Mouse (Mus musculus) myocyte (in vitro differentiated cells): Measurements from ENCODE around the gene Habp2.

ENCODE experiments used
- E2F4 ChIP-seq: IDR thresholded peaks from one replicate; pipeline ENCODE4 v1.6.1; 2011; ENCODE audit warnings: mild to moderate bottlenecking, control low read depth, moderate library complexity; ENCODE audit not compliant: insufficient read depth
- POLR2A ChIP-seq: IDR thresholded peaks from one replicate; pipeline ENCODE4 v1.6.1; 2011; ENCODE audit warnings: low read depth, mild to moderate bottlenecking, control low read depth, moderate library complexity; ENCODE audit not compliant: insufficient read length
- POLR2AphosphoS2 ChIP-seq: IDR thresholded peaks from one replicate; pipeline ENCODE4 v1.6.1; 2011; ENCODE audit warnings: low read depth, control low read depth; ENCODE audit not compliant: insufficient read length
- SRF ChIP-seq: IDR thresholded peaks from one replicate; pipeline ENCODE4 v1.6.1; 2011; ENCODE audit warnings: low read depth; ENCODE audit not compliant: control insufficient read depth, insufficient read length

DNA sequence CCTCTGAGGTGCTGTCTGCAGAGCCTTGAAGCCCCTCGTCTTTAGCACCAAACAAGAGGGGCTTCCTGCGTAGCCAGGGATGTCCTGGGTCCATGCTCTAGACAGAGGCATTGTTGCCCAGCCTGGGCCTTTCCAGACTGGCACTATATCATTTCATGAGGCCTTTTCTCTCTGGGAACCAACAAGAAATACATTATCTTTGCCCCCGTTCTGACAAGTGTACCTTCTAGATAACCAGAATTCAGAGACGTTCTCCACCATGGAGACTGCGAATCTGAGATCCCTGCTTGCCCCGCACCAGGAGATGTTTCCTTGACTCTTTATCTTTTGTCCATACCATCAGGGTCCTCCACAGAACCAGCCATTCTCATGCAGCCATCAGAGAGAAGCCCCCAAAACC is 32.7 kb downstream of the Habp2 start:
- TF ChIP-seq POLR2A (no peak), E2F4 (no peak), SRF (no peak), POLR2AphosphoS2 (no peak)
